Mouse (Mus musculus): ENCODE data around the gene Siah1b. TPM values are rescaled to one million over a fixed set of nuclear protein-coding genes. Genes with fewer than 3 reads are reported as not detected.

The Siah1b gene
- total and polyA plus RNA-seq, 2 experiments from 2014 or later = 10.5 to 14.2 TPM

- Histone ChIP-seq H3K9ac (replicated peaks; ENCODE audit: low read depth, low read length) (no peak overlapping the region), H3K4me3 (ENCODE audit: low read depth, low read length) (no peak overlapping the region), H3K4me2 (ENCODE audit: low read depth, low read length) (no peak overlapping the region), H3K36me3 (replicated peaks; ENCODE audit: control insufficient read depth, insufficient read depth, low read length) (no peaks in the 10 kb centered on the region), H3K27ac (ENCODE audit: low read depth) (no peak overlapping the region), H3K9me3 (replicated peaks; ENCODE audit: control insufficient read depth, low read length) (no peaks in the 10 kb centered on the region), H3K27me3 (ENCODE audit: control insufficient read depth, insufficient read depth, low read length) (no peaks in the 10 kb centered on the region), H3K4me1 (ENCODE audit: control insufficient read depth, insufficient read depth) (no peaks in the 10 kb centered on the region)
- ATAC-seq (ENCODE audit: insufficient read depth, low read depth) (no peak), DNase-seq (ENCODE audit: low spot score) (no peak)
- TF ChIP-seq EP300 (IDR thresholded peaks at IDR 0.05; ENCODE audit: low read depth) (no peak), CTCF (IDR thresholded peaks at IDR 0.05; ENCODE audit: low read depth) (no peak)
- WGBS = 73% methylated on average over 7 of the region's 7 CpGs
These were observed 43.8 kb downstream of the Siah1b start for GRCm38 (mm10) chrX:164032526-164032925.

- no peaks in the 10 kb centered on the region for H3K4me1 ChIP-seq (ENCODE audit: control insufficient read depth, insufficient read depth)
- H3K4me3 ChIP-seq (ENCODE audit: low read depth, low read length) = peak within 1 kb of the TSS; percentile 34
- no peaks in the 10 kb centered on the region for H3K36me3 ChIP-seq (replicated peaks; ENCODE audit: control insufficient read depth, insufficient read depth, low read length)
- H3K9me3 ChIP-seq (replicated peaks; ENCODE audit: control insufficient read depth, low read length) = no peaks in the 10 kb centered on the region
- peak within 1 kb of the TSS; percentile 63 for H3K4me2 ChIP-seq (ENCODE audit: low read depth, low read length)
- 12% methylated on average over 21 of the region's 22 CpGs for WGBS
- no peaks in the 10 kb centered on the region for H3K27me3 ChIP-seq (ENCODE audit: control insufficient read depth, insufficient read depth, low read length)
- DNase-seq (ENCODE audit: low spot score) (peak; percentile 64), ATAC-seq (ENCODE audit: insufficient read depth, low read depth) (peak; percentile 96)
- H3K27ac ChIP-seq (ENCODE audit: low read depth) = no peak within 1 kb of the TSS
- no peak within 1 kb of the TSS for H3K9ac ChIP-seq (replicated peaks; ENCODE audit: low read depth, low read length)
- TF ChIP-seq EP300 (IDR thresholded peaks at IDR 0.05; ENCODE audit: low read depth) = no peak
- TF ChIP-seq CTCF (IDR thresholded peaks at IDR 0.05; ENCODE audit: low read depth) = no peak
These were observed 48.5 kb downstream of the Siah1b start, which contains the start of gene Car5b for GRCm38 (mm10) chrX:164027607-164028289. Car5b (minus strand) TSS chrX:164027997.

Other genes with a start within 250 kb of the Siah1b start
- gene Ap1s2, start 167.5 kb downstream of the Siah1b start, total RNA-seq (2014; rRNA removed; ENCODE audit: low replicate concordance) = 10.5 and 12.0 TPM in 2 replicates
- 16.0 and 17.7 TPM in 2 replicates for gene Ap1s2, start 167.5 kb downstream of the Siah1b start, polyA plus RNA-seq (2015; fragmentation: Nextera tagmentation; extraction: Ambion mirVana)
- 0.92 and 1.3 TPM in 2 replicates for gene Zrsr2, start 117.8 kb downstream of the Siah1b start, total RNA-seq (2014; rRNA removed; ENCODE audit: low replicate concordance)
- gene Zrsr2, start 117.8 kb downstream of the Siah1b start, polyA plus RNA-seq (2015; fragmentation: Nextera tagmentation; extraction: Ambion mirVana) = 22.8 and 25.8 TPM in 2 replicates
- gene Car5b, start 48.5 kb downstream of the Siah1b start, total RNA-seq (2014; rRNA removed; ENCODE audit: low replicate concordance) = 0.12 and 0.76 TPM in 2 replicates
- gene Car5b, start 48.5 kb downstream of the Siah1b start, polyA plus RNA-seq (2015; fragmentation: Nextera tagmentation; extraction: Ambion mirVana) = 0.21 and 0.27 TPM in 2 replicates
- gene Cltrn, start 12.3 kb upstream of the Siah1b start, total RNA-seq (2014; rRNA removed; ENCODE audit: low replicate concordance) = not detected in 2 replicates
- gene Cltrn, start 12.3 kb upstream of the Siah1b start, polyA plus RNA-seq (2015; fragmentation: Nextera tagmentation; extraction: Ambion mirVana) = not detected in 2 replicates
- gene Ace2, start 62.8 kb upstream of the Siah1b start, total RNA-seq (2014; rRNA removed; ENCODE audit: low replicate concordance) = 0.15 TPM in 1 of 2 replicates, not detected in the other
- gene Ace2, start 62.8 kb upstream of the Siah1b start, polyA plus RNA-seq (2015; fragmentation: Nextera tagmentation; extraction: Ambion mirVana) = 0.31 and 0.44 TPM in 2 replicates
- gene Bmx, start 181.7 kb upstream of the Siah1b start, total RNA-seq (2014; rRNA removed; ENCODE audit: low replicate concordance) = 1.8 and 7.7 TPM in 2 replicates
- gene Bmx, start 181.7 kb upstream of the Siah1b start, polyA plus RNA-seq (2015; fragmentation: Nextera tagmentation; extraction: Ambion mirVana) = 3.7 and 4.0 TPM in 2 replicates
- gene Pir, start 192.9 kb upstream of the Siah1b start, total RNA-seq (2014; rRNA removed; ENCODE audit: low replicate concordance) = not detected in 2 replicates
- 4.5 and 6.9 TPM in 2 replicates for gene Pir, start 192.9 kb upstream of the Siah1b start, polyA plus RNA-seq (2015; fragmentation: Nextera tagmentation; extraction: Ambion mirVana)

Measured in heart, postnatal 0 days (tissue).